Mouse (Mus musculus) megakaryocyte, embryonic 14.5 days (primary cell): ENCODE measurements at regions not wholly inside any gene's neighbourhood (a gene's known extent, or its start where the extent isn't known, plus 50 kb on each side); places are given as distances from the start of the nearest gene placed in this dataset.
A peak's percentile ranks its signal among the peaks of the same experiment; 100 is the strongest.

Source experiments
- H3K27me3 ChIP-seq: replicated peaks from 2 replicates; pipeline ENCODE3; 2012; ENCODE audit warnings: inconsistent platforms
- H3K36me3 ChIP-seq: replicated peaks from 2 replicates; pipeline ENCODE3; 2012; ENCODE audit warnings: low read length, inconsistent platforms, mixed read lengths
- H3K4me1 ChIP-seq: 2 replicates; pipeline ENCODE4 v1.6.1; 2012; ENCODE audit warnings: inconsistent platforms
- H3K4me3 ChIP-seq: replicated peaks from 2 replicates; pipeline ENCODE3; 2012; ENCODE audit warnings: moderate library complexity, mild to moderate bottlenecking, inconsistent platforms
- H3K9me3 ChIP-seq: 2 replicates; pipeline ENCODE4 v1.6.1; 2012; ENCODE audit warnings: inconsistent platforms
- FLI1 ChIP-seq: IDR thresholded peaks from 2 replicates; pipeline ENCODE4 v1.6.1; 2012; ENCODE audit warnings: low read length, inconsistent platforms, mixed read lengths
- GATA1 ChIP-seq: IDR thresholded peaks from 3 replicates; pipeline ENCODE4 v1.6.1; 2012; ENCODE audit warnings: mixed read lengths, low read length, inconsistent platforms, borderline replicate concordance

DNA sequence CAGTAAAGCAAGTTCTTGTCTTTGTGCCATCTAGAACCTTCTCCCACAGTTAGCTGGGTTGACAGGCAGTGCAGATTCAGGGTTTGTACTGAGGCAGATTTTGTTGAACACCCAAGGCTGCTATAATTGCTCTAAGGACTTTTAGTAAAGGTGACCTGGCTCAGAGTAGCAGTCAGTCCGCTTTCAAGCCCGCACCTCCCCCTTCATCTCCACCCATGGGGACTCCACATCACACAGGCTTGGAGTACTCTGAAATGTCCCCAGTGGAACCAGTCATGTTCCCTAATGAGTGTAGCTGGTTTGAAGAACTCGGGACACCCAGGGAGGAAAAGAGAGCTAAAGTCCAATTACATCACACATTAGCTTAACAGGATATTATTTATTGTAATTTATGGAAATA lies 194.1 kb downstream of the Cdh26 start:
- Histone ChIP-seq H3K4me1 (no peaks in the 10 kb centered on the region), H3K9me3 (0 out of 2 replicates have a peak, but pooled peaks cover 4% of the 10 kb centered on the region), H3K4me3 (no peak overlapping the region), H3K36me3 (no peaks in the 10 kb centered on the region), H3K27me3 (peaks cover 5% of the 10 kb centered on the region)
- TF ChIP-seq FLI1 (no peak), GATA1 (no peak)

- H3K4me3 ChIP-seq, result no peak overlapping the region
- TF ChIP-seq FLI1, result no peak
- TF ChIP-seq GATA1, result no peak
- no peaks in the 10 kb centered on the region for H3K9me3 ChIP-seq
- H3K36me3 ChIP-seq, result no peaks in the 10 kb centered on the region
- no peaks in the 10 kb centered on the region for H3K4me1 ChIP-seq
- peaks cover 5% of the 10 kb centered on the region for H3K27me3 ChIP-seq
These were observed 194.6 kb downstream of the Cdh26 start for GRCm38 (mm10) chr2:178624907-178625306.

GRCm38 (mm10) chr2:178629756-178630155 lies 199.4 kb downstream of the Cdh26 start:
- no peaks in the 10 kb centered on the region for H3K9me3 ChIP-seq
- no peaks in the 10 kb centered on the region for H3K4me1 ChIP-seq
- no peaks in the 10 kb centered on the region for H3K36me3 ChIP-seq
- H3K27me3 ChIP-seq, result peaks cover 5% of the 10 kb centered on the region
- TF ChIP-seq FLI1, result no peak
- no peak for TF ChIP-seq GATA1
- H3K4me3 ChIP-seq, result no peak overlapping the region

DNA sequence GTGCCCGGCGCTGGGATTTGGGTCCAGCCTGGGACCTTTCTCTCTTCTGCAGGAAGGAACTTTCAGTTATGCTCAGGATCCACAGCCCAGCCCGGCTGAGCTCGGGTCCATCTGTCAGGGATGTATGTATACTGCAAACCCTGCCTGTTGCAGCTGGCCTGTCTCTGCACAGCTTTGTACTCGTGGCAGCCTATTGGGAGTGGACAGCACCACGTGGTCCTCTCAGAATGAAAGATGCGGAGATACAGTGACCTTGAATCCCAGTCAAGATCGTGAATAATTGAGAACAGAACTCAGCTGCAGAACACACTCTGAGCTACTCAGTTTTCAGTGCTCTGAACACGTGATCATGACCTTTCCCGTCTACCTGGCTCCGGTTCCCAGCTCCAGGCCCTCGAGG lies 200.2 kb downstream of the Cdh26 start:
- Histone ChIP-seq H3K9me3 (no peaks in the 10 kb centered on the region), H3K4me3 (no peak overlapping the region), H3K4me1 (no peaks in the 10 kb centered on the region), H3K27me3 (peaks cover 5% of the 10 kb centered on the region), H3K36me3 (no peaks in the 10 kb centered on the region)
- TF ChIP-seq FLI1, result no peak
- TF ChIP-seq GATA1, result no peak

DNA sequence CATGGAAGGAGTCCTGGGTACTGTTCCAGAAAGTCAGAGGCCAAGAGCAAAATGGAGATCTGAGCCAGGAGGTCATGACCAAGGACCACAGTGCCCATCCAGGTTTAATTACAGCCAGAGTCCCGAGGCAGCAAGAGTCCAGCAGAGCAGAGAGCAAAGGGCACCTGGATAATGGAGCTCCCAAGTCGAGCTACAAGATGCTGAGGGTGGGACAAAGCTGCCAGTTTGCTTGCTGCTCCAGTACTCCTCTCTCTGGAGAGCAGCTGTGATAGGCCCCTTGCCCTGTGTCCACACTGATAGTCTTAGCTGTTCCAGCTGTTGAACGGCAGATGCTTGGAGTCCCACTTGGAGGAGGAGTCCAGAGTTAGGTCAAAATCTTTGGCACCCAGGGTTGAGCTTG lies 201.0 kb downstream of the Cdh26 start:
- no peak overlapping the region for H3K4me3 ChIP-seq
- TF ChIP-seq GATA1, result no peak
- TF ChIP-seq FLI1, result no peak
- no peaks in the 10 kb centered on the region for H3K4me1 ChIP-seq
- peaks cover 5% of the 10 kb centered on the region for H3K27me3 ChIP-seq
- H3K36me3 ChIP-seq, result no peaks in the 10 kb centered on the region
- H3K9me3 ChIP-seq, result no peaks in the 10 kb centered on the region

GRCm38 (mm10) chr2:178631966-178632365 lies 201.6 kb downstream of the Cdh26 start:
- Histone ChIP-seq H3K4me1 (no peaks in the 10 kb centered on the region), H3K27me3 (peaks cover 5% of the 10 kb centered on the region), H3K9me3 (peaks cover under 1% of the 10 kb centered on the region), H3K36me3 (no peaks in the 10 kb centered on the region), H3K4me3 (no peak overlapping the region)
- TF ChIP-seq FLI1 (no peak), GATA1 (no peak)

DNA sequence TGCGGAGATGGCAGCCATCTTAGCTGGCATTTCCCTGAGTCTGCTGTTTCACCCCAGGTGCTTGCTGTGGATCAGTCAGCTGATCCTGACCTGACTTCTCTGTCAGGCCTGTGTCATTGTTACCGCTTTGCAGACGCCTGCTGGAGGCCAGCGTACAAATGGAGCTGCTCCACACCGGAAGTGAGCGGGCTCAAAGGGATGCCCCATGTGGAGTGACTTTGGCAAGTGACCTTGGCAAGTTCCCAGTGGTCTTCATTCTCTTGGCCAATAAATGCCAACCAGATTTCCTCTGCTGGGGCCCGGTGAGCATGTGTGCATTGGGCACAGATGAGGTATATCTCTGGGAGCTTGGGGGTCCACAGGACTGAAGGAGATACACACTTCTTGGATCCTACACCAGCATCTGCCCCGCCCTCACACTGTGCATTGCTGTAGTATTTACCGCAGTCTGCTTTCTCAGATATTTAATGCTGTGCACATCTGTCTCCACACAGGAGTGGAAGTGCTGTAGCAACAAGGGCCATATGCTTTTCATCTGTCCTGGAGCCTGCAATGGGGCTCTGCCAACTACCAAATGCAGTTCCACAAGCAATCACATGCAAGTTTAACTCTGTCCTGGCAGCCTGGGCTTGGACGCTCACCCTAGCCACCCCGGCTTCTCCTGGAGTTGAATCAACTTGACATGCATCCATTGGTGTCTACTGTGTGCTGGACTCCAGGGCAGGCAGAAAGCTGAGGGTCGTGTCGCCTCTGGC lies 202.7 kb downstream of the Cdh26 start:
- Histone ChIP-seq H3K9me3 (peaks cover 9% of the 10 kb centered on the region), H3K27me3 (peaks cover 5% of the 10 kb centered on the region), H3K4me1 (no peaks in the 10 kb centered on the region), H3K4me3 (no peak overlapping the region), H3K36me3 (no peaks in the 10 kb centered on the region)
- no peak for TF ChIP-seq FLI1

- Histone ChIP-seq H3K36me3 (no peaks in the 10 kb centered on the region), H3K4me1 (no peaks in the 10 kb centered on the region), H3K27me3 (peaks cover 5% of the 10 kb centered on the region), H3K9me3 (peaks cover 9% of the 10 kb centered on the region), H3K4me3 (no peak overlapping the region)
- TF ChIP-seq GATA1 (no peak), FLI1 (no peak)
These were observed 203.8 kb downstream of the Cdh26 start for GRCm38 (mm10) chr2:178634116-178634515.

DNA sequence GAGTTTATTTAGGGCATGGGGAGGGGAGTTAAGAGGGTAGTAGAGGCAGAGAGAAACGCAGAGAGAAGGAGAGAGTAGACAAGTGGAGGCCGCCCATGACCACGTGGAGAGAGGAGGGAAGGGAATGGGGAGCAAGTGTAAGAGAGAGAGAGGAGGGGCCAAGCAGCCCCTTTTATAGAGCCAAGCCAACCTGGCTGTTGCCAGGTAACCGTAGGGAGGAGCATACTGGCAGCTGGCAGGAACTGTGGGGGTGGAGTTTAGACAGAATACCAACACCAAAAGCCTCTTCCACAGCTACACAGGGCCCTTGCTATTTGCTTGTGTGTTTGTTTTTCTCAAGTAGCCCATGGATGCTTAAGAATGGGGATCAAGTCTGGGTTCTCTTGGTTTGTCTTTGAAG lies 205.4 kb downstream of the Cdh26 start:
- TF ChIP-seq FLI1 (no peak), GATA1 (no peak)
- no peaks in the 10 kb centered on the region for H3K4me1 ChIP-seq
- H3K36me3 ChIP-seq, result no peaks in the 10 kb centered on the region
- H3K27me3 ChIP-seq, result peaks cover 5% of the 10 kb centered on the region
- no peak overlapping the region for H3K4me3 ChIP-seq
- H3K9me3 ChIP-seq, result peaks cover 9% of the 10 kb centered on the region

DNA sequence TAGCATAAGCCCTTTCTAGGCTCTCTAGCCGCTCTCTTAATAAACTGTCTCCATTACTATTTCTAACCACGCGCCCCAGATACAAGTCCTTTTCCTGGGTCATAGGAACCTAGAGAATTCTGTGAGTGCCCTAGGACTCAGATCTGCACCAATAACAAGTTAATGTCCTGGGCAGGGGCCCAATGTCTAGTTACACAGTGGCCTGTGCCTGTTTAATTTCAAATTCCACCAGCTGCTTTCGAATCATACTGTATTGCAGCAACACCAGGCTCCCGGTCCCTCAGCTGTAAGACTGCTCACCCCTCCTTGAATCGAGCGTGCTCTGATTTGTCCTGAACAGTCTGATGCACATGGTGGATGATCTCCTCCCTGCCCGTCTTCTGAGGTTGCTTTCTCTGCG lies 206.6 kb downstream of the Cdh26 start:
- TF ChIP-seq GATA1 (no peak), FLI1 (no peak)
- Histone ChIP-seq H3K36me3 (no peaks in the 10 kb centered on the region), H3K4me3 (peak overlapping the region; percentile 38), H3K27me3 (peaks cover 2% of the 10 kb centered on the region), H3K4me1 (no peaks in the 10 kb centered on the region), H3K9me3 (peaks cover 18% of the 10 kb centered on the region)
